Mouse (Mus musculus) liver, adult 2 months (tissue): ENCODE results near the gene Cldn15. TPM values are rescaled to one million over a fixed set of nuclear protein-coding genes. Genes with fewer than 3 reads are reported as not detected.

ENCODE experiments used
- DNase-seq: peaks from one replicate; pipeline ENCODE4 v3.0.0-alpha.2; 2011; ENCODE audit warnings: low read depth, low spot score; ENCODE audit errors: extremely low read depth
- H3K27ac ChIP-seq: fragments of 200-500 bp; replicated peaks from 2 replicates; pipeline ENCODE4 v1.5.1; 2012; ENCODE audit warnings: low read depth, mild to moderate bottlenecking, control low read depth, inconsistent platforms, low read length; ENCODE audit not compliant: insufficient read depth
- H3K27me3 ChIP-seq: fragments of 200-500 bp; 2 replicates; pipeline ENCODE4 v1.6.1; 2012; ENCODE audit warnings: mild to moderate bottlenecking, moderate library complexity, low read length, inconsistent platforms; ENCODE audit not compliant: control insufficient read depth, insufficient read depth
- H3K36me3 ChIP-seq: fragments of 200-500 bp; 2 replicates; pipeline ENCODE4 v1.6.1; 2012; ENCODE audit warnings: low read length, inconsistent platforms; ENCODE audit not compliant: control insufficient read depth, insufficient read depth
- H3K4me1 ChIP-seq: fragments of 200-500 bp; 2 replicates; pipeline ENCODE4 v1.6.1; 2011; ENCODE audit warnings: low read length; ENCODE audit not compliant: control insufficient read depth, insufficient read depth
- H3K4me3 ChIP-seq: fragments of 200-500 bp; 2 replicates; pipeline ENCODE4 v1.5.1; 2011; ENCODE audit warnings: low read depth, mild to moderate bottlenecking, control low read depth, low read length, moderate library complexity; ENCODE audit not compliant: insufficient read depth
- H3K79me2 ChIP-seq: fragments of 200-500 bp; 2 replicates; pipeline ENCODE4 v1.6.1; 2012; ENCODE audit warnings: inconsistent platforms, mild to moderate bottlenecking, low read length, moderate library complexity; ENCODE audit not compliant: control insufficient read depth, insufficient read depth
- H3K9ac ChIP-seq: fragments of 200-500 bp; 2 replicates; pipeline ENCODE4 v1.6.1; 2012; ENCODE audit warnings: low read depth, mild to moderate bottlenecking, control low read depth, inconsistent platforms, low read length
- CTCF ChIP-seq: fragments of 200-500 bp; IDR thresholded peaks from 2 replicates; pipeline ENCODE4 v1.5.1; 2011; ENCODE audit warnings: low read depth, low read length, control low read depth
- POLR2A ChIP-seq: fragments of 200-500 bp; IDR thresholded peaks from 2 replicates; pipeline ENCODE4 v1.6.1; 2011; ENCODE audit warnings: low read length, control low read depth; ENCODE audit not compliant: insufficient read depth; ENCODE audit errors: extremely low read depth
- WGBS: fragments of 180-500 bp; shearing (Covaris S2); methylation state at CpG from one replicate; pipeline ENCODE4 v1.1.7; 2018; 5-methylcytosine and 5-hydroxymethylcytosine counted together
- polyA plus RNA-seq: library from polyadenylated mRNA; depleted of rRNA; stranded (reverse); fragments of >200 nt; gene quantifications from 2 replicates; pipeline ENCODE4 v1.2.3, GENCODE M21; 2012
- total RNA-seq: library from RNA; depleted of rRNA; stranded (reverse); fragments of >200 nt; gene quantifications from 2 replicates; pipeline ENCODE4 v1.2.3, GENCODE M21; 2014

Cldn15 gene
- total and polyA plus RNA-seq, 2 experiments: 0.46 to 0.81 TPM

DNA sequence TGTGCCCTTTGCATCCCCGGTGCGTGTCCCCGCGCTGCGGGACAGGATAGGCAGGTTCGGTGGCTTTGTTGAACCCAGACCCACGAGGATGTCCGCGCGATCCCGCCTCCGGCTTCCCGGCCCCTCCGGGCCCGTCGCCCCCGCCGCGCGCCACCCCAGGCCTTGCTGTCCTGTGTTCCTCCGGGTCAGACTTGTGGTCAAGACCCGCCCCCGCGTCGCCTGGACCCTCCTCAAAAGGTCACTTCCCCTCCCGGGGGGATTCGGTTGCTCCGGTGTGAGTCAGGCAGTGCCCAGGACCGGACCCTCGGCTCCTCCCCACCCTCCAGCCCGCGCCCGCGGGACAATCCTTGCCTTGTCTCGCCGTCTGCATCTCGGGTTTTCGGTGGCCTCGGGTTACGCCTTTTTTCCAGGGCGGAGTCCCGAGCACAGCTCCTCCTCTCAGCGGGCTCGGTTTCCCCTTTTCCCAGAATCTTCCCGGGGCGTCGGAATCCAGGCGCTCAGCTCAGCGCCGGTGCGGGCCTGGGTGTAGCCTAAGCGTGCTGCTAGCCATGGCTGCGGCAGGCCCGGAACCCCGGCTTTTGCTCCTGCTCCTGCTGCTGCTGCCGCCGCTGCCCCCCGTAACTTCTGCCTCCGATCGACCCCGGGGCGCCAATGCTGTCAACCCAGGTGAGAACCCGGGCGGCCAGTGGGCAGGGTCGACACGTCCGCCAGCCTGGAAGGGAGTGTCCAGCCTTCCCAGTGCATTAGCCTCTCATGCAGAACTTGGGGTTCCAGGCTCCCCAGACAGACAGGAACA lies 20.9 kb downstream of the Cldn15 start:
- WGBS: under 1% methylated on average over 67 of the region's 67 CpGs
- H3K27ac ChIP-seq: peak overlapping the region; percentile 64
- no peaks in the 10 kb centered on the region for H3K79me2 ChIP-seq
- H3K27me3 ChIP-seq: no peaks in the 10 kb centered on the region
- peak; percentile 79 for TF ChIP-seq POLR2A
- no peak for TF ChIP-seq CTCF
- peak overlapping the region; percentile 72 for H3K4me3 ChIP-seq
- H3K9ac ChIP-seq: peak overlapping the region; percentile 87
- peaks cover 5% of the 10 kb centered on the region for H3K4me1 ChIP-seq
- peak; percentile 57 for DNase-seq
- H3K36me3 ChIP-seq: no peaks in the 10 kb centered on the region

DNA sequence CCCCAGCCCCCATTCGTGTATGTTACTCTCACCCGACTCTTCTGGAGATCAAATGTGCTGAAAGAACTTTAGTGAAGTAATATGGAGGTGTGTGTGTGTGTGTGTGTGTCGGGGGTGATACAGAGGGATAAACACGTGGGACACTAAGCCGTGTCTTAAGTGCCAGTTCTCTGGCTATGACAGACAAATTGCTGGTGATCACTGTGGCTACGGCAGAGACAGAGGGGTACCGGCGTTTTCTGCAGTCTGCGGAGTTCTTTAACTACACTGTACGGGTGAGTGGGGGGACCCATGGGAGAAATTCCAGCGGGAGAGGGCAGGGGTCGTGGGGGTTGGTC lies 21.5 kb downstream of the Cldn15 start, which contains the start of gene Znhit1:
TSS of gene Znhit1 (minus strand) at position 88 of the 338 bp plus-strand sequence.
- Histone ChIP-seq H3K36me3 (no peaks in the 10 kb centered on the region), H3K27me3 (no peaks in the 10 kb centered on the region), H3K4me3 (peak within 1 kb of the TSS; percentile 72), H3K4me1 (peaks cover 5% of the 10 kb centered on the region), H3K9ac (peak within 1 kb of the TSS; percentile 87), H3K79me2 (no peaks in the 10 kb centered on the region), H3K27ac (peak within 1 kb of the TSS; percentile 64)
- TF ChIP-seq CTCF (no peak), POLR2A (no peak)
- no peak for DNase-seq
- WGBS: 14% methylated on average over 12 of the region's 12 CpGs

- no peaks in the 10 kb centered on the region for H3K27me3 ChIP-seq
- 78% methylated on average over 7 of the region's 7 CpGs for WGBS
- no peak for TF ChIP-seq POLR2A
- no peak for TF ChIP-seq CTCF
- no peak for DNase-seq
- no peaks in the 10 kb centered on the region for H3K36me3 ChIP-seq
- H3K9ac ChIP-seq: no peak overlapping the region
- peak overlapping the region; percentile 13; the same call in 1 of the 2 replicates for H3K4me3 ChIP-seq
- H3K27ac ChIP-seq: no peak overlapping the region
- no peaks in the 10 kb centered on the region for H3K79me2 ChIP-seq
- H3K4me1 ChIP-seq: peaks cover 5% of the 10 kb centered on the region
Measured at GRCm38 (mm10) chr5:136988420-136988819, 22.0 kb downstream of the Cldn15 start.

DNA sequence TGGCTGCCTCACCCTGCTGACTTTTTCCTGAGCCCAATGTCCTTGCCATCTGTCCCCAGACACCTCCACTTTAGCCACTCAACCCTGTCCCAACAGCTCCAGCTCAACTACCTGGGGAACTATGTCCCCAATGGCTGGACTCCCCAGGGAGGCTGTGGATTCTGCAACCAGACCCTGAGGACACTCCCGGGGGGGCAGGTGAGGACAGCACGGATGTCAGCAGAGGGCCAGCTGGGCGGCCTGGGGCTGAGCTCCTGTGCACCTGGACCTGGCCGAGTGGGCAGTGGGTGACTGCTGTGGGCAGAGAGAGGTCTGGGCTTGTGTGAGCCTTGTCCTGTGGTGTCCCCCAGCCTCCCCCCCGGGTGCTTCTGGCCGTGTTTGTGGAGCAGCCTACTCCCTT lies 23.4 kb downstream of the Cldn15 start:
- Histone ChIP-seq H3K9ac (no peak overlapping the region), H3K36me3 (0 out of 2 replicates have a peak, but pooled peaks cover 2% of the 10 kb centered on the region), H3K4me1 (peaks cover 5% of the 10 kb centered on the region), H3K79me2 (no peaks in the 10 kb centered on the region), H3K27me3 (no peaks in the 10 kb centered on the region), H3K27ac (no peak overlapping the region), H3K4me3 (no peak overlapping the region)
- no peak for TF ChIP-seq POLR2A
- DNase-seq: no peak
- 92% methylated on average over 6 of the region's 6 CpGs for WGBS

GRCm38 (mm10) chr5:136999449-136999848 lies 33.0 kb downstream of the Cldn15 start:
- no peak overlapping the region for H3K27ac ChIP-seq
- DNase-seq: no peak
- H3K4me1 ChIP-seq: no peaks in the 10 kb centered on the region
- H3K4me3 ChIP-seq: no peak overlapping the region
- 59% methylated on average over 5 of the region's 5 CpGs for WGBS
- no peak overlapping the region for H3K9ac ChIP-seq
- TF ChIP-seq POLR2A: no peak
- no peak for TF ChIP-seq CTCF
- no peaks in the 10 kb centered on the region for H3K36me3 ChIP-seq
- no peaks in the 10 kb centered on the region for H3K79me2 ChIP-seq
- H3K27me3 ChIP-seq: no peaks in the 10 kb centered on the region

GRCm38 (mm10) chr5:137000612-137001011 lies 34.2 kb downstream of the Cldn15 start:
- Histone ChIP-seq H3K36me3 (no peaks in the 10 kb centered on the region), H3K9ac (no peak overlapping the region), H3K27me3 (no peaks in the 10 kb centered on the region), H3K27ac (no peak overlapping the region), H3K4me3 (no peak overlapping the region), H3K79me2 (no peaks in the 10 kb centered on the region), H3K4me1 (no peaks in the 10 kb centered on the region)
- no peak for TF ChIP-seq CTCF
- no peak for TF ChIP-seq POLR2A
- WGBS: 93% methylated on average over 2 of the region's 2 CpGs
- no peak for DNase-seq
